Mouse (Mus musculus): ENCODE data around the gene Kpna3.

The Kpna3 gene

DNA sequence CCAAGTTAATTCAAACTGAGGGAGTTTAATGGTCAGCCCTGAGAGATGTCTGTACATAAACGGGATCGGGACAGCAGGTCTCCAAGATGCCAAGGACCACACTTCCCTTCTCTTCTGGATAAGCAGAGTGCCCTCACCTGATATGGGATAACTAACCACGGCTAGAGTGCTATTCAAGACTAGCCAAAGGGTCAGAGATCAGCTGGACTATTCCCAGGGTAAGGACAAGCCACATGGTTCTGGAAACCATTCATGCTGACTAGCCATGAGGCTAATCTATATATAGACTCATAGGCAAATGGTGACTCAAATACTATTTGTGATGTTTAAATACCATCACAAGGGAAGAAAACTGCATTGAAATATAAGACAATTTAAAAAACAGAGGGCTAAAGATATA lies 49.1 kb downstream of the Kpna3 start:
- DNase-seq = no peak

DNA sequence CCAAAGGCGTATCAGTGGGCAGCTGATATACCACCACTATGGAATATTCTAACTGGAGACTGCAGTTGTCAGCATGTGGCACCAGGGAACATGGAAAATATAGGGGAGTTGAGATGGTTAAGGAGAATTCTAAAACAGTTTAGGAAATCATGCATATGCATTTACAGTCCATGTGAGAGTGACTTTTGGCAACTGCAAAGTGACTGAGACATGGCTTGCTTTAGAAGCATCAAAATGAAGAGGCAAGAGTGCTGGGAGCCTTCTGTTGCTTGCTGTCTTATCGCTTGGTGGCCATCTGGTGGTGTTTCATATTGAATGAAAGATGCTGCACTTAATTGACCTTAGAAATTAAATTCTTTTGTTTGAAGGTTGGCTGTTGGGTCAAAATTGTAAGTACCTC lies 72.4 kb downstream of the Kpna3 start:
- no peak for DNase-seq

DNA sequence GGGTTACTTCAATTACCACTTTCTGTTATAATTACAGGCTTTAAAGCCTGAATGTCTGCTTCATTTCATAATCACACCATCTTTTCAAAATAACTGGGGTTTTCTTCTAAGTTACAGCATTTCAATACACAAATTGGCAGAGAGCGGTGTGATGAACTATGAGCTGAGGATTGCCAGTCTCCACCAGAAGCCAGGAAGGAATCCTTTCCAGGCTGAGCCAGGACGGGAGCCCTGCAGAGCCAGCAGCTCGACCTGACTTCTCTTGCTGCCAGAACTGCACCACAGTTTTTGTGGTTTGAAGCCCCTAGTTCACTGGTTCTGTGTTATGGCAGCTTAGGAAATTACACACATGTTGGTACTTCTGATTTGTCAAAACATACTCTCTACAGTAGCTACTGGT lies 75.0 kb downstream of the Kpna3 start:
- DNase-seq = no peak

DNA sequence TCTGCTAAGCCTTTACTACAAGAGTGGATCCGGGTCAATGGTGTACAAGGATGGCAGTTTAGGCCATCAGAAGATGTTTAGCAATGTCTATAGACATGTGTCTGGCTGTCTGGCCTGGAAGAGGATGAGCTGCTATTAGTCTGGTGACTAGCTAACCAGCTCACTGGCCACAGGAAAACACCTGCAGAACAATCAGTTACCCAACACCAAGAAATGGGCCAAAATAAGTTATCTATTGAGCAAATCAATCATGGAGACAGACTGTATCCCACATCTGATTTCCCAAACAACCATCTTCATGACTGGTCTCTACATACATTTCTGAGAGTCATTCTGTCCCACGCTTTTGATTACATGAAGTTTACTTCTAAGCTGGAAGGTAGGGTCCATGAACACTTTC lies 75.9 kb downstream of the Kpna3 start:
- DNase-seq = no peak

DNA sequence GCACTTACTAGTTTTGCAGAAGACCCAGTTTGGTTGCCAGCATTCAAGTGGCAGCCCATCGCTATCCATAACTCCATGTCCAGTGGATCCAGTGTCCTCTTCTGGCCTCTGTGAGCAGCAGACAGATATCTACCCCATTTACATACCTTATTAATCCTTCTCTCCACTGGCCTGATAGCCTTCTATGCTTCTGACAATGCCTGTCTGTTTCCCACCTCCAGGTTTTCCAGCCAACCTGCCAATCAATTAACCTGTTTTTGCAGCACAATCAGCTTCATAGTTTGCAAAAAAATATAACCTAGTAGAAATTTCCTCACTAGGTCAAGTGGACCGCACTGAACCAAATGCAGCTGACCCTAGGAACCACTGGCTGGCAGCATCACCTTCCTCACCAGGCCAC lies 77.4 kb downstream of the Kpna3 start:
- DNase-seq = no peak

DNA sequence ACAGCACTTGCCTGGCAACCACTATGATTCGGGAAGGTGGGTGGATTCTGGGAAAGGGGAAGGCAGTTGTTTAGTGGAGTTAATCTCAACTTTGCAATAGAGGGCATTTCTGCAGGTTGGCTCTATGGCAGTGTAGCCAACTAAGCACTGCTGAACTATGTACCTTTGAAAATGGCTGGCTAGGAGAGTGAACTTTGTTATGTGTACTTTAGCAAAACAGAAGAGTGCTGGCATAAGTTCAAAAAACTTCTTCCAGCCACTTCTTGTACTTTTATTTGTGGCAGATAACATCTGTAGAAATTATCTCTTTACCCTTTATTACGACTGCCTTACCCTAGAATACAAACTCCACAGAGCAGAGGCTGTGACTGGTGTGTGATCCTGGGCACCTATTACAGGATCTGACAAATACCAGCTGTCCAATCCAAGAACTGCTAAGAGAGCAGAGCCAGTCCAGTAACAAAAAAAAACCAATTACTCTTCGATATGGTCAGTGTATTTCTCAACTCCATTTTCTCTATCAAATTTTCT lies 78.6 kb downstream of the Kpna3 start:
- DNase-seq = no peak

DNA sequence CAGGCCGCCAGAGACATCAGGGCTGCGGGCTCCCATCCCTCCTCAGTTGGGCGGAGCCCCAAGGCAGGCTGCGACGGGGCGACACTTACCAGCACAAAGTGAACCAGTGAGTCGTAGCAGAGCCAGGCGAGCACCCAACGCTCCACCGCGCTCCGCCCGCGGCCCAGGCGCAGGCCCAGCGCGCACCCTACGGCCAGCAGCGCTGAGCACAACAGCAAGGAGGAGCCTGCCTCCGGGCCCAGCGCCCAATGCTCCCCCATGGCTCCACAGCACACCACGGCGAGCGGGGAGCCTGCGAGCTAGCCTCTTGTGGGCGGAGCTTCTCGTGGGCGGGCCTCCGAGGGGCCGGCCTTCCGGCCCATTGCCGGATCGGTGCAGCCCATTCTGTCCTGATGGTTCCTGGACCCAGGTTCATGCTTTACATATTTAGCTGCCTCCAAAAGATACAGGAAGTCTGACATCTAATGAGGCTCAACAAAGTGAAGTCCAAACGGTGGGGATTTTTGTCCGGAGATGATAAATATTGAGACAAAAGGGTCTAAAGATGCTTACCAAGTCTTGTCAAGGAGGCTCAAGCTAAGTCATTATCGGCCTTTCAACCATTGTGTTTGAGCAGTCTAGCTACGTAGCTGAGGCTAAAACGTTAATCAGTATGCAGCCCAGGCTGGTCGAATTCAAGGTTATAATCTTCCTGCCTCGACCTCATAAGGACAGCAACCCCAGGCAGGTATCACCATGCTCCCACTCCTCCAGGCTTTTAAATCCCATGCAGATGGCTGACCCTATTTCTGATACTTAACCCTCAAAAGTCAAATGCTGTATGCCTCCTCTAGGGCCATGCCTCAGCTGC lies 79.3 kb downstream of the Kpna3 start, which contains the start of gene Ebpl:
Gene Ebpl, minus strand, starts transcription at position 309 of the 850 bp plus-strand sequence.
- DNase-seq = peak; percentile 87

DNA sequence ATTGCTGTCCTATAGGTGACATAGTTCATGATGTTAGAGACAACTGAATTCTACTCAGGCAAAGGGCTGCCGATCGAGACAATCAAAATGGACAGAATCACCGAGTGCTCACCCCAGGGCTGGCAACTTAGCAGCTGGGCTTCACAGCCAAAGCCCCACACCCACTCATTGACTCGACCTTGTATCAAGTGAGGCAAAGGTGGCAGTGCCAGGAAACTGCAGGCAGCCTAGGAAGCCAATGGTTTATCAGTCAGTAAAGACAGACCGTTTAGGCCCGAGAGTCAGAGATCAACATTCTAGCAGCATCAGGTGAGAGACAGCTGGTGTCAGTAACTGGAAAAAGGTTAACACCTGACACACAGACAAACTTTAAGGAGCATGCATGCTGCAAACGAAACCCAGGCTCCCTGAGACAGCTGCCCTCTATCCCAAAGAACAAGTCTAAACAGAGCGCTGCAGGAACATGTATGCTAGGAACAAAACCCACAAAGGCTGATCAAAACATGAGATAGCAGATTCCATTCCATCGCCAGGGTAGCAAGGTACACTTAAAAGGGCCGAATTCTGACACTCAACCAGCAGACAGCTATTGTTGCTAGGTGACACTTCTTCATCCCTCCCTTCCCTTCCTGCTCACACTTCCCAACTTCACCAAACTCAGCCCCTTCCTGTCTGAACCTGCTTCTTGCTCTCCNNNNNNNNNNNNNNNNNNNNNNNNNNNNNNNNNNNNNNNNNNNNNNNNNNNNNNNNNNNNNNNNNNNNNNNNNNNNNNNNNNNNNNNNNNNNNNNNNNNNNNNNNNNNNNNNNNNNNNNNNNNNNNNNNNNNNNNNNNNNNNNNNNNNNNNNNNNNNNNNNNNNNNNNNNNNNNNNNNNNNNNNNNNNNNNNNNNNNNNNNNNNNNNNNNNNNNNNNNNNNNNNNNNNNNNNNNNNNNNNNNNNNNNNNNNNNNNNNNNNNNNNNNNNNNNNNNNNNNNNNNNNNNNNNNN lies 85.1 kb downstream of the Kpna3 start:
- DNase-seq = no peak

DNA sequence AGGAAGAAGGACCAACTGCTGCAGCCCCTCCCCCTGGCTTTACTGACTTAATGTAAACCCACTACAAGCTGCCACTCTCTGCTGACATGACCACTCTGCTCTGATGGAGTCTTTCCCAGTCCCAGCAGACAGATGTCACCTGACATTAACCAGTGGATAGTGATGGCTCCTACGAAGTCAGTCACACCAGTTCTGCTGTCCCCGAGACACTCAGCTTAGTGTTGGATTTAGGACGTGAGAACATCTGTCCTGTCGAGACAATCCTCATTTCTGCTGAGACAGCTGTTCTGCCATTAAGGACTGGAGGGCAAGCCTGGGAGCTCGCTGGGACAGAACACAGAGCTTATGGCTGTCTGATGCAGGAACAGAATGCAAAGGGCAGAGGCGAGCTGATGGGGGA lies 88.9 kb downstream of the Kpna3 start:
- no peak for DNase-seq

DNA sequence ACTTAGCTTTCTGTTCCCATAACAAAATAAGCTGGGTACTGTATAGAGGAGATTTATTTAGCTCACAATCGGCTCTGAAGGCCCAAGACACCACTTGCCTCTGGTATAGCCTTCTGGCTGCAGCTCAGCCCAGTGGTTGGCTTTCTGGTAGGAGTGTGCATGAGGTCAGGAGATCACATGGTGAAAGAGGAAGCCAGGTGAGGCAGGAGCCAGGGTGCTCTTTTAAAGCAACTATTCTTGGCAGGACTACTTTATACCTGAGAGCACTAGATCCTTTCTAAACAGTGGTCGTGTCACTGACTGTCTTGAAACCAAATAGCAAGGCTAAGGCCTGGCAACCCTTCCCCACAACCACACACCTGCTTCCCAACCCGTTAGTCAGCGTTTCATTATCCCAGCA lies 89.8 kb downstream of the Kpna3 start:
- DNase-seq = no peak

DNA sequence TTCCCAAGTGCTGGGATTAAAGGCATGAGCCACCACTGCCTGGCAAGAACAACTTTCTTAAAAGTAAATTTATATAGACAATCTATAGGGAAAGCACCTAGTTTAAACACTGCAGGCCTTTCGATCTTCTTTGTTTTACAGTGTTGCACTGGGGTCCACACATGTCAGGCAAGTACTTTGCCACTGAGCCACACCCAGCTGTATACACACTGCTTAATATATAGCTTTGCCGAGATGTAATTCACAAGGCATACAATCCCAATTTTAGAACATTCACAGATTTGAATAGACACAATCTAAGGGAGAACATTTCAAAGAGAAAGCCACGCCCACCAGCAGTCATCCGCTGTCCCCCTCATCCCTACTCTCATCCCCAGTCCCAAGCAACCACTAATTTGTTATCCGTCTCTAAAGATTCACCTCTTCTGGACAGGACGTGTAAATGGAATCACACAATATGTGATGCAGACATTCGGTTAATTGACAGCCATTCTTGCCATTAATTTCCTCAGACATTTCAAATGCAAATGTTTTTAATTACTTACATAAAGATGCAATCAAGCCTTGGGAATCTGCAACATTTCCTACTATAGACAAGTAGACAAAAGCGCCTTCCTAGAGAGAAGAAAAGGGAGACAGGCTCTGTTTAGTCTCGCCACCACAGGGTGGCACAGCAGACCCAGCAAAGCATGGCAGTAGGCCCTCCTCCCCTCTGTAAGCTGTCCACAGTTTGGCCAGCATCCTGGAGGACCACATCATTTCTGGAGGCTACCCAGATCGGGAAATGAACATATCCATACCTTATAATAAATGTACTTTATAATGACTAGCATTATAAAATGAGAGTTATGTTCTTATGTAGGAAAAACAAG lies 92.6 kb downstream of the Kpna3 start:
- no peak for DNase-seq

DNA sequence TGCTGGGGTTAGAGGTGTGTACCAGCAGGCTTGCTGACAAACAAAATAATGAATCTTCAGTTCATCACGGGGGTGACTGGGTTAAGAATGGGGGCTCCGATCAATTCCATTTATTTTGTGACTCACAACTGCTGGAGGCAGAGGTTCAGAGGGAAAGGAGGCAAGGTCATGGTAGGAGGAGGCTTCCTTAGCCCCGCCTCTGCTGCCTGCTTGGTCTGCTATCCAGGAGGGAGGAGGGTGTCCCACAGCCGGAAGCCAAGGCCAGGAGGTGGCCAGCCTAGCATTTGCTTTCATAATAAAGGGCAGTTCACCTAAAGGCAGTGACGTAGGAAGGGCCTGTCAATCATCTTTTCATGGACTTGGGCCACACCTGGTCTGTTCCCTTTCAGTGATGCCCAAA lies 95.1 kb downstream of the Kpna3 start:
- no peak for DNase-seq

DNA sequence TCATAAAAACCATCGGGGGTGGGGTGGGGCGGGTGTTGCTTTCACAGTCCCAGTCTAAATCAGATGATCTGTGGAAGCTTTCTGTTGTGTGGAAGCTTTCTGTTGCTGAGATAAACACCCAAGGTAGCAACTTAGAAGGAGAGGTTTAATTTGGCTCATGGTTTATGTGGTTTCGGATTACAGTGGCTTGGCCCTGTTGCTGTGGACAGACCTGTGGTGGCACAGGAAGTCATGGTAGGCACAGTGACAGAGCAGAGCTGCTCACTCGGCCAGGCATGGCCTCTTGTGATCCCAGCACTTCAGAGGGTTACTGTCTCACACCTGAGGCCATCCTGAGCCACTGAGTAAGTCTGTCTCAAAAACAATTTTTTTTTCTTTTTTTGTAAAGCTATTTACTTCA lies 100.3 kb downstream of the Kpna3 start:
- DNase-seq = no peak

DNA sequence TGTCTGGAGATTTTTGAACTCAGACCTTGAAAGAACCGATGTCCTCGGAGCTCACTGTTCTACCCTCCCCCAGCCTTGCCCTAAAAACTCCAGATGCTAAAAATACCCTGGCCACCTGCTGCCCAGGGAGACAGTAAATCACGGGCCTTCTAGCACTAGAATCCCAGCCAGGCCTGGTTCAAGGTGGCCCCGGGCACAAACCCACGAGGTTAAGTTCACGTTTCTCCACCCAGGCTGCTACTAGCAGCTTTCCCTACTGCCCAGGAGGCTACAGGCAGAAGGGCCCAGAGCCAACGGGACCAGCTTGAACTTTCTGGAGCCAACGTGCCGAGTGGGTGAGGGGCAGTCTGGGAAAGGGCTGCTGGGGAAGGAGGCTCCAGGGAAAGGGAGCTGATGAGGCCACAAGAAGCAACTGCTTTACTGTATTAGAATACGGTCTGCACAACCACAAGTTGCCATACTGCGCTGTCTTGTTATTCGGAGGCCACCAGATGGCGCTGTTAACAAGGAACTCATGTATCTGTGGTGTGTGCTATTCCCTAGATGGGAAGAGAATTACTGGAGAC lies 108.6 kb downstream of the Kpna3 start:
- peak; percentile 87 for DNase-seq

DNA sequence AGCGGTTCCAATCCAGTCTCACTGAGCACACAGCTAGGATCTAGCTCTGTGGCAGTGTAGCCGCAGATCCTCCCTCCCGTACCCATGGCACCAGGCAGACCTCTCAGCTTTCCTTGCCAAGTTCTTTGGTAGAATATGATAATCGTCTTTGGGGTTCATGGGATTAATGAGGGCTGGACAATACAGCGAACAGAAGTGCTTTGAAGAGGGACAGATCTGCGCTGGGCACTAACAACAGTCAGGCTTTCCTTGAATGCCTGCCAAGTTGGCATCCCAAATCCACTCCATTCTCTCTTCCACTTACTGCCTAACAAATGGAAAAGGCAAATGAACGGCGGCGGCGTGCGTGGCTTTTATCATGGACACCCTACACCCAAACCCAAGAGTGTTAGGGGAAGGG lies 109.1 kb downstream of the Kpna3 start:
- peak; percentile 49 for DNase-seq

DNA sequence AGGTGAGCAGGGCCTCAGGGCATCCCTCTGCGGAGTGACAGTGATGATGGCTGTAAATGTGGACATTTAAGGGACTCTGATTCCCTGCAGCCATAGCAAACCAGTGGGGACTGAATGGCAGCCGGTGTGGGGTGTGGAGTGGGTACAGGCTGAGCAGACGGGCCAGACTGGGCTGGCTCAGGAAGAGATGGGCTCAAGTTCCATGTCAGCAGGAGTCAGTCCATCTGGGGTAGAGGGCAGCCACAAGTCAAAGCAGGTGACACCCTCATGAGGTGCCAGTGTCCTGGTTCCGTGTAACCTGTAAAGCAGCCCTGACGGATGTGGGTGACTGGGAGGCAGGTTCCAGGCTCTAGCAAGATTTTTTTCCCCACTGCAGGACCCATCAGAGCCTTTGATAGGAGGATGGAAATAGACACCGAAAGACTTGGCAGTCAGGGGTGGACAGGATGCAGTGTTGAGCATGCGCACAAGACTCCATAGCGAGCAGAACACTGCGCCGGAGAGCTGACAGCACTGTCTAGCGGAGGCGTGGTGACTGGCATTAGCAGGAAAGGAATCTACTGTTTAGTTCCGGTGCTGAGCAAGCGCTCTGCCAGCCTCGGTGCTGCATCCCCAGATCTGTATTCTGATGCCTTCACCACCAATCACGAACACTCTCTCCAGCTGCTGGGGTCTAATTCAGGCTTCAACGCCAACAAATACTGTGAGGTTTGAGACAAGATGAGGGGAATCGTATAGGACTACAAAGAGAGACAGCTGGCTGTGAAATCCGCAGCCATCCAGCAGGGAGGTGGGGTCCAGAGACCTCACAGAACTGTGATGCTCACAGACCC lies 111.8 kb downstream of the Kpna3 start:
- DNase-seq = peak; percentile 84

DNA sequence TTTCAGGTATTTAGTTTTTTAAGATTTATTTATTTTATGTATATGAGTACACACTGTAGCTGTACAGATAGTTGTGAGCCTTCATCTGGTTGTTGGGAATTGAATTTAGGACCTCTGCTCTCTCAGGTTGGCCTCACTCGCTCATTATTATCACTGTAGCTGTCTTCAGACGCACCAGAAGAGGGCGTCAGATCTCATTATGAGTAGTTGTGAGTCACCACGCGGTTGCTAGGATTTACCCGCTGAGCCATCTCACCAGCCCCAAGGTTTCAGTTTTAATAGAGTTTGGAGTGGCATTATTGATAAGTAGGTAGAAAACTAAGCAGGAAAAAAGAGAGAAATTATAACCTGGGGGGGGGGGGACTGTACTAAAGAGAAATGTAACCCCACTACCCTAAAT lies 112.7 kb downstream of the Kpna3 start:
- DNase-seq = peak; percentile 28

DNA sequence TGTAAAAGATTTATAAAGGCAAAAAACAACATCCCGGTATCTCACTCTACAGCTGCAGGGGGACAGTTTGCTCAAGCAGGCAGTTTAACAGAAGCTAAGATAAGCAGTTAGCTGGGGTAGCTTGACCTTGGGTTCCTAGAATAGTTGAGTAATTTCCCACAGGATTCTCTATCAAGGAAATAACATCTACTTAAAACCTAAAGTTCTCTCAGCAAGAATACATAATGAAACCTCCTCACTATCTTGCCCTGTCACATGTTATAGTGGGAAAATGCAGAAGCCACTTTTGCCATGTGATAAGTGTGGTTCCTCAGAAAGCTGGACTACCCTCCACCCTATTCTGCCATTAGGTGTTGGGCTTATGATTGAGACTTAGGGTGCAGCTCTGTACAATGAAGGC lies 116.9 kb downstream of the Kpna3 start:
- DNase-seq = no peak

DNA sequence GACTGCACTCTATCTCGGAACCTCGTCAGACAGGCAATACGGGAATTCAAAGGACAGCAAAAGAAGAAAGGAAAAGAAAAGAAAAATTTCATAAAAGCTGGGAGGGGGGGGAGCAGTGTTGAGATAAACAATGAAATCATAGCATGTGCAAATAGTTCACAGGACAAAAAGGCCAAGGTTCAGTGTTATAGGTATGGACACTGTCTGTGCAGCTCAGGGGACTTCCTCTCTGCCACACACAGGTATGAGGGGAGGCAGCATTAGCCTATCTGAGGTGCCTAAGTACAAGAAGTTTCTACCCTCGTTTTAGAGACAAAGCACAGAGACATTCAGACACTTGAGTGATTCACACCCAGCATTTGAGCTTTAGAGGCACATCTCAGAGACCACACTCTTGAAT lies 118.5 kb downstream of the Kpna3 start:
- DNase-seq = no peak

DNA sequence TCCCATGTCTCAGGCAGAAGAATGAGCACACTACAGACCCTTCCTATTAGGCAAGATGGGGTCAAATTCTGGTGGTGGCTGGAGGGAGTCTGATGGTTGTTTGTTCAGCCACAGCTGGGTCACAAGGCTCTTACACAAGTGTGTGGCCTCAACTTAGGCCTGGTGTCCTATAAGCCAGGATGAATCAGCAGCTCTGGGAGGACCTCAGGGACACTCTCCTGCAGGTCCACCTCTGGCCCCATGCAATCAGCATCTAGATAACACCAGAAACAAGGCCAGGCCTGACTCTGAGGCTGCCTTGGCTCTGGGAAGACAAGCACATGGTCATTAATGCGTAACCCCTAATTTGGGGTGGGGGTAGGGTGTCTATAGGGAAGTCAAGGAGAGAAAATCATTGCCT lies 118.9 kb downstream of the Kpna3 start:
- no peak for DNase-seq

DNA sequence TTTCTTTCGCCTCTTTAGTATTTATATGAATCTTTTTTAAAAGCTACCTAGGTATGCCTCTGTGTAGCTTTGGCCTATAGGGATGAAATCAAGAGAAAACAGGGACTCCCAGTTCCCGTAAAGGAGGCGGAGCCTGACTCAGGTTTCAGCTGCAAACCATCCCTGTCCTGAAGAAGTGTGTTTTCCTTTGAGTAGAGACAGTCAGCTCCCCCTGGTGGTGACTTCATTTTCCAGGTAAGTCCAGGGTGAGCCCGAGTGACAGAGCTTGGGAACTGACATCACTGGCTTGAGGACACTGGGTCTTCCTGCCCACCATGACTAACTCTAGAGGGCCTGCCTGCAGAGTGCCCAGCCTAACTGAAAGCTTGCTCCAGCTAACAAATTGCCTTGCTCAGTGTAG lies 122.8 kb downstream of the Kpna3 start:
- DNase-seq = peak; percentile 61
